Mouse (Mus musculus) small intestine, adult 2 months (tissue): ENCODE data around the gene Grik3. TPM values are rescaled to one million over a fixed set of nuclear protein-coding genes. Genes with fewer than 3 reads are reported as not detected.

Experiments
- H3K27ac ChIP-seq: fragments of 200-500 bp; 2 replicates; pipeline ENCODE4 v1.5.1; 2012; ENCODE audit warnings: low read depth, low read length, control low read depth, inconsistent platforms; ENCODE audit not compliant: insufficient read depth
- H3K27me3 ChIP-seq: fragments of 200-500 bp; 2 replicates; pipeline ENCODE4 v1.6.1; 2012; ENCODE audit warnings: mild to moderate bottlenecking, moderate library complexity, low read length, inconsistent platforms; ENCODE audit not compliant: control insufficient read depth, insufficient read depth
- H3K36me3 ChIP-seq: fragments of 200-500 bp; 2 replicates; pipeline ENCODE4 v1.6.1; 2012; ENCODE audit warnings: mild to moderate bottlenecking, low read length, control low read depth, inconsistent platforms; ENCODE audit not compliant: control insufficient read depth, insufficient read depth
- H3K4me1 ChIP-seq: fragments of 200-500 bp; 2 replicates; pipeline ENCODE4 v1.6.1; 2012; ENCODE audit warnings: low read length, inconsistent platforms, mixed read lengths; ENCODE audit not compliant: control insufficient read depth, insufficient read depth, insufficient read length
- H3K4me3 ChIP-seq: fragments of 200-500 bp; 2 replicates; pipeline ENCODE4 v1.5.1; 2012; ENCODE audit warnings: low read depth, mild to moderate bottlenecking, control low read depth, inconsistent platforms, low read length, moderate library complexity
- CTCF ChIP-seq: fragments of 200-500 bp; IDR thresholded peaks from 2 replicates; pipeline ENCODE4 v1.5.1; 2012; ENCODE audit warnings: low read depth, mild to moderate bottlenecking, control low read depth, inconsistent platforms, low read length, moderate library complexity, mixed read lengths; ENCODE audit not compliant: insufficient replicate concordance, insufficient read length; ENCODE audit errors: extremely low read depth
- POLR2A ChIP-seq: fragments of 200-500 bp; IDR thresholded peaks from 2 replicates; pipeline ENCODE4 v1.6.1; 2012; ENCODE audit warnings: low read depth, mild to moderate bottlenecking, control low read depth, inconsistent platforms, low read length, moderate library complexity
- whole genome bisulfite sequencing: fragments of 180-500 bp; shearing (Covaris S2); methylation state at CpG from one replicate; pipeline ENCODE4 v1.1.7; 2018; 5-methylcytosine and 5-hydroxymethylcytosine counted together
- polyA plus RNA-seq: library from polyadenylated mRNA; depleted of rRNA; stranded (reverse); fragments of >200 nt; gene quantifications from 2 replicates; pipeline ENCODE4 v1.2.3, GENCODE M21; 2012

Gene Grik3
- polyA plus RNA-seq, 1 experiment: 0.18 TPM

DNA sequence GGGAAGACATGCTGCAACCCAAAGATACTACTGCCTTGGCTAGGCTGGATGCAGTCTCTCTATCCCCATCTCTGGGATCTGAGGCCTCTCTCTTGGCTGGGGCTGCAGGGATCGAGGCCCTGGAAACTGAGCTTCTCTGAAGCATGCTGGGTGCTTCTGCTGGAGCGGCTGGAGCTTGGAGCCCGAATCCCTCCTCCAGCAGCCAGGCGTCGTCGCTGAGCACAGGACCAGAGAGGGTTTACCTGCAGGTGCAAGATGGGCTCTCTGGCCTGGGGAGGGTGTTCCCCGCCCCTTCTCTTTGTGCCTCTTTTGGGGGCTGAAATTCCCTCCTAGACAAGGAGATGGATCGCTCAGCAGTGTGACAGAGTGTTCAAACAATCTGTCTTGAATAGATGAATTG is 2.6 kb downstream of the Grik3 start:
- Histone ChIP-seq H3K27ac (no peak overlapping the region), H3K4me3 (no peak overlapping the region), H3K4me1 (no peaks in the 10 kb centered on the region), H3K27me3 (peaks cover 35% of the 10 kb centered on the region), H3K36me3 (no peaks in the 10 kb centered on the region)
- TF ChIP-seq POLR2A: no peak
- no peak for TF ChIP-seq CTCF
- WGBS: 10% methylated on average over 8 of the region's 8 CpGs

- H3K4me1 ChIP-seq: no peaks in the 10 kb centered on the region
- H3K27me3 ChIP-seq: peaks cover 14% of the 10 kb centered on the region
- WGBS: 32% methylated on average over 8 of the region's 8 CpGs
- H3K27ac ChIP-seq: no peak overlapping the region
- no peaks in the 10 kb centered on the region for H3K36me3 ChIP-seq
- H3K4me3 ChIP-seq: no peak overlapping the region
- TF ChIP-seq CTCF (no peak), POLR2A (no peak)
Measured at GRCm38 (mm10) chr4:125495477-125495876, 5.0 kb downstream of the Grik3 start.

DNA sequence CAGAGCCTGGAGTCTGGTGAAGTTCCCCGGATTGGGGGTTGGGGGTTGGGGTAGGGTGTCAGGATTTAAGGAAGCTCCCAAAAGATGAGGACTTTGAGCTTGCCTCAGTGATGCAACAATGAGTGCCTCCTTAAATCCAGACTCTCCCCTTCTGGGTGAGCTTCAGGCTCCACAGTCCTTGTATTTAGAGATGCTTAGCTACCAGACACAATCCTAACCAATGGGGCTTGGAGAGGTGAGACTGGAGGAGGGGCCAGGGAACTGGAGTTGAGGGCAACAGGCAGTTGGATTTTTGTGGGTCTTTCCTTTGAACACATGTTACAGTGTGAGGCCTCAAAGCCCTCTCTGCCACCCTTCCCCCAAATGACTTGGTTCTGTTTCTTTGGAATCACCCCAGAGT is 6.5 kb downstream of the Grik3 start:
- Histone ChIP-seq H3K4me1 (no peaks in the 10 kb centered on the region), H3K36me3 (no peaks in the 10 kb centered on the region), H3K27me3 (no peaks in the 10 kb centered on the region; the same call in 1 of the 2 replicates), H3K4me3 (no peak overlapping the region), H3K27ac (no peak overlapping the region)
- no peak for TF ChIP-seq CTCF
- no peak for TF ChIP-seq POLR2A
- WGBS: 8% methylated on average over 1 of the region's 1 CpGs

DNA sequence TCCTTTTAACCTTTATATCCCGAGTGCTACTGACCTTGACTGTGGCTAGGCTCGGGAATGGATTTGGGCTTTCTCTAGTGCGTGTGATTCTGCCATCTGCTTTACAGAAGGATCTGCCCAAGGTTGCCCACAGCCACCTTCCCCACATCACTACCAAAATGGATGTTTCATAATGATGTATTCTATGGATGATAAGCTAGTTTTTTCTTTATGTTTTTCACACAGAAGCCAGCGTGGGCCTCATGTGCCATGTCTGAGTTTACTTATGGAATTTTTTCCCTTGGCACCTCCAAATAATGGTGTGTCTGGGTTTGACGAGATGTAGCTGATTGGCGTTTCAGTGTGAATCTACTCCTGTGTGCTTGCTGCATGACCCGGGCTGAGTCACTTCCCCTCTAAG is 7.0 kb downstream of the Grik3 start:
- no peak overlapping the region for H3K27ac ChIP-seq
- H3K4me3 ChIP-seq: no peak overlapping the region
- 41% methylated on average over 7 of the region's 7 CpGs for WGBS
- no peaks in the 10 kb centered on the region for H3K4me1 ChIP-seq
- H3K36me3 ChIP-seq: no peaks in the 10 kb centered on the region
- no peaks in the 10 kb centered on the region; the same call in 1 of the 2 replicates for H3K27me3 ChIP-seq
- TF ChIP-seq CTCF (no peak), POLR2A (no peak)

GRCm38 (mm10) chr4:125498866-125499265 is 8.4 kb downstream of the Grik3 start:
- H3K4me3 ChIP-seq: no peak overlapping the region
- H3K36me3 ChIP-seq: no peaks in the 10 kb centered on the region
- no peak overlapping the region for H3K27ac ChIP-seq
- no peak for TF ChIP-seq CTCF
- no peak for TF ChIP-seq POLR2A
- no peaks in the 10 kb centered on the region for H3K27me3 ChIP-seq
- no peaks in the 10 kb centered on the region for H3K4me1 ChIP-seq
- WGBS: 26% methylated on average over 6 of the region's 6 CpGs

DNA sequence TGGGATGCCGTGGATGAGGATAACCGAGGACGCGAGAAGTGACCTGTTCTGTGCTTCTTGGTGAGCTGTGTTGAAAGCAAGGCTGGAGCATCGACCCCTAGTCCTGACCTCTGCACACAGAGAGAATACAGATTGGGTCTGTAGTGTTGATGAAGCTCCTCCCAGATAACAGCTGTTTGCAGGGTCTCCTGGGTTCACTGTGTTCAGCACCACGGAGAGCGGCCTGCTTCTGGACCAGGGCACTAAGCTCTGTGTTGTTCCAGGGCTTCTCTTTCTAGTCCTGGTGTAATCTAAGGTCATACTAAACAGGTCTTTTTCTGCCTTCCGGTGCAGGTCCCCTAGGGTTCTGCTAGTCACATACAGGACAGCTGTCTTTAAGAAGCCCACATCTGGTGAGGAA is 12.4 kb downstream of the Grik3 start:
- 53% methylated on average over 8 of the region's 8 CpGs for WGBS
- H3K27ac ChIP-seq: no peak overlapping the region
- no peak for TF ChIP-seq POLR2A
- no peak for TF ChIP-seq CTCF
- no peak overlapping the region for H3K4me3 ChIP-seq
- H3K36me3 ChIP-seq: no peaks in the 10 kb centered on the region
- no peaks in the 10 kb centered on the region for H3K27me3 ChIP-seq
- no peaks in the 10 kb centered on the region for H3K4me1 ChIP-seq

DNA sequence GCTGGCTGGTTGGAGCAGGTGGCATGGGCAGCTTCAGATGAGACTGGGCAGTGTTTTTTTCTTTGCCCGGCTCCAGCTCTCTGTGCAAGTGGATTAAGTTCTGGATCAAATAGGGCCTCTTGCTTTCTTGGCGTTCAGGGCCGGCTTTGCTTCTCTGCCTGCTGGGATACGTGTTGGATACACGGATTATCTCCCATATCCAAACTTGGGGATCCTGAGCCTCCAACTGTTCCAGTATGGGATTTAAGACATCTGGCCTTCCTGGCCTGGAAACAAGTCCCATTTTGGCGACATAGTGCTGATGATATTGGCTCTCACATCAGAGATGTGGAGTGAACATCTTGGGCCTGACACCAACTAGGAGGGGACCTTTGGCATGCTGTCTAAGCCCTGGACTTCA is 21.9 kb downstream of the Grik3 start:
- no peaks in the 10 kb centered on the region for H3K4me1 ChIP-seq
- no peaks in the 10 kb centered on the region for H3K36me3 ChIP-seq
- no peaks in the 10 kb centered on the region for H3K27me3 ChIP-seq
- WGBS: 65% methylated on average over 6 of the region's 6 CpGs
- TF ChIP-seq CTCF: no peak
- TF ChIP-seq POLR2A: no peak
- no peak overlapping the region for H3K4me3 ChIP-seq
- H3K27ac ChIP-seq: no peak overlapping the region

GRCm38 (mm10) chr4:125515646-125516045 is 25.1 kb downstream of the Grik3 start:
- H3K36me3 ChIP-seq: no peaks in the 10 kb centered on the region
- no peak overlapping the region for H3K4me3 ChIP-seq
- 64% methylated on average over 13 of the region's 13 CpGs for WGBS
- no peaks in the 10 kb centered on the region for H3K27me3 ChIP-seq
- TF ChIP-seq CTCF (no peak), POLR2A (no peak)
- H3K27ac ChIP-seq: no peak overlapping the region
- no peaks in the 10 kb centered on the region for H3K4me1 ChIP-seq

DNA sequence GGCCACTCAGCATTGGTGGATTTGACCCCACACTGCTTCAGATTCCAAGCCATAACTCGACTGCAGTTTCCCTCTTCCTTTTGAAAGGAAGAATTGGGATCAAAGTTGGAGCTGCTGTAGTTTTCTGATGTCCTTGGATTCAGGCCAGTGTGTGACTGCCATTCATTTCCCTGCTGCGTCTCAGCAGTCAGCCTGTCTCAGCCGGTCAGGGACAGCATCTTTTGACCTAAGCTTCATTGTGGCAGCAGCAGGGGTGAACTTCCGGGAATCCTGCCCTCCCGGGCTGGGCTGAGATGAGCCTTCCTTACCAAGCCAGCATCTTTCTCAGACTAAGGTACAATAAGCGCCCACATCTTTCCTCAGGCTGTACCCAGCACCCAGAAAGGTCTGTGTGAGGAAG is 26.1 kb downstream of the Grik3 start:
- no peaks in the 10 kb centered on the region for H3K36me3 ChIP-seq
- WGBS: 72% methylated on average over 6 of the region's 6 CpGs

More for the DNA sequence above, 26.1 kb downstream of the Grik3 start:
- no peak for TF ChIP-seq CTCF
- TF ChIP-seq POLR2A: no peak
- no peaks in the 10 kb centered on the region for H3K27me3 ChIP-seq
- H3K4me1 ChIP-seq: no peaks in the 10 kb centered on the region
- no peak overlapping the region for H3K27ac ChIP-seq
- H3K4me3 ChIP-seq: no peak overlapping the region
